Mouse (Mus musculus) megakaryocyte, embryonic 14.5 days (primary cell): Measurements from ENCODE around the gene Acbd3.

Experiments
- FLI1 ChIP-seq: IDR thresholded peaks from 2 replicates; pipeline ENCODE4 v1.6.1; 2012; ENCODE audit warnings: low read length, inconsistent platforms, mixed read lengths
- GATA1 ChIP-seq: IDR thresholded peaks from 3 replicates; pipeline ENCODE4 v1.6.1; 2012; ENCODE audit warnings: mixed read lengths, low read length, inconsistent platforms, borderline replicate concordance

GRCm38 (mm10) chr1:180722608-180723007, 3.2 kb upstream of the Acbd3 start:
- TF ChIP-seq GATA1 (no peak), FLI1 (no peak)
